Mouse (Mus musculus) forebrain, embryonic 10.5 days (tissue): ENCODE results near the gene Gna14. TPM values are rescaled to one million over a fixed set of nuclear protein-coding genes. Genes with fewer than 3 reads are reported as not detected.

Experiments
- DNase-seq: peaks from one replicate; pipeline ENCODE4 v3.0.0-alpha.2; 2017; ENCODE audit warnings: low spot score; ENCODE audit errors: extremely low spot score
- H3K27ac ChIP-seq: fragments of 300-500 bp; sonication (generic); 2 replicates; pipeline ENCODE4 v1.5.1; 2016; ENCODE audit warnings: mild to moderate bottlenecking
- H3K27me3 ChIP-seq: fragments of 300-500 bp; sonication (generic); 2 replicates; pipeline ENCODE4 v1.6.1; 2016; ENCODE audit warnings: mild to moderate bottlenecking; ENCODE audit not compliant: poor library complexity, severe bottlenecking
- H3K36me3 ChIP-seq: fragments of 300-500 bp; sonication (generic); replicated peaks from 2 replicates; pipeline ENCODE4 v1.6.1; 2016; ENCODE audit warnings: mild to moderate bottlenecking, moderate library complexity
- H3K4me1 ChIP-seq: fragments of 300-500 bp; sonication (generic); 2 replicates; pipeline ENCODE4 v1.6.1; 2016
- H3K4me3 ChIP-seq: fragments of 300-500 bp; sonication (generic); 2 replicates; pipeline ENCODE4 v1.5.1; 2016; ENCODE audit warnings: mild to moderate bottlenecking, moderate library complexity
- H3K9me3 ChIP-seq: fragments of 300-500 bp; sonication (generic); 2 replicates; pipeline ENCODE4 v1.6.1; 2016; ENCODE audit warnings: mild to moderate bottlenecking, moderate library complexity
- WGBS: fragments of 180-500 bp; shearing (Covaris S2); methylation state at CpG from one replicate; pipeline ENCODE4 v1.1.7; 2016; 5-methylcytosine and 5-hydroxymethylcytosine counted together
- polyA plus RNA-seq: library from polyadenylated mRNA; unstranded; fragments of >200 nt; fragmentation: Nextera tagmentation; extraction: Ambion mirVana; gene quantifications from 2 replicates; pipeline ENCODE4 v1.2.1, GENCODE M21; 2016

Gene Gna14
- polyA plus RNA-seq, 1 experiment from 2014 or later: 2.6 TPM

- Histone ChIP-seq H3K36me3 (no peaks in the 10 kb centered on the region), H3K27ac (peak overlapping the region; percentile 40; the same call in 1 of the 2 replicates), H3K9me3 (no peaks in the 10 kb centered on the region), H3K27me3 (no peaks in the 10 kb centered on the region), H3K4me1 (peaks cover 11% of the 10 kb centered on the region), H3K4me3 (no peak overlapping the region)
- 36% methylated on average over 14 of the region's 14 CpGs for WGBS
- no peak for DNase-seq
These were observed 190.2 kb downstream of the Gna14 start for GRCm38 (mm10) chr19:16625610-16626395.
